Mouse (Mus musculus): ENCODE measurements around the gene Ppp1r9b. TPM values are rescaled to one million over a fixed set of nuclear protein-coding genes. Genes with fewer than 3 reads are reported as not detected.
A peak's percentile ranks its signal among the peaks of the same experiment; 100 is the strongest.

The Ppp1r9b gene
- total RNA-seq, 4 experiments from 2014 or later: 43.9 to 47.4 (median 45.6) TPM

DNA sequence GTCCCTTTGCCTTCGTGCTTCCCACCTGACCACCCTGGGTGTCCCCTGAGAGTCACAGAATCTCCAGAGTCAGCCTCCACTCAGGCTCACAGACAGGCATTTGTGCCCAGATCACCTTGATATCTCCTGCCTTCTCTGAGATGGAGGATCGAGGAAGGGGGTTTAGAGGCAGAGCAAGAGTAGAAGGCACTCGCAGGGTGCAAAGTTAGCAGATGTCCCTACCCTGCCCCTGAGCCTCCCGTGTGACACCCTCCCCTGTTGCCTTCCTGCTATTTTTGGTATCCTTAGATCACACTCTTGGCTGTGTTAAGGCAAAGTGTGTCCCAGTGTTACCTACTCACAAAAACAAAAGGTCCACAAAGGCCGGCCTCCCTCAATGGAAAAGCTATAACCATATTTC is 14.6 kb upstream of the Ppp1r9b start, which contains the start of gene Sgca:
Sgca (minus strand) TSS at position 129 of the 400 bp plus-strand sequence.
- peak; percentile 57 for DNase-seq (ENCODE audit: low spot score)

GRCm38 (mm10) chr11:94978178-94978915 is 12.5 kb upstream of the Ppp1r9b start:
- no peak for DNase-seq (ENCODE audit: low spot score)

DNA sequence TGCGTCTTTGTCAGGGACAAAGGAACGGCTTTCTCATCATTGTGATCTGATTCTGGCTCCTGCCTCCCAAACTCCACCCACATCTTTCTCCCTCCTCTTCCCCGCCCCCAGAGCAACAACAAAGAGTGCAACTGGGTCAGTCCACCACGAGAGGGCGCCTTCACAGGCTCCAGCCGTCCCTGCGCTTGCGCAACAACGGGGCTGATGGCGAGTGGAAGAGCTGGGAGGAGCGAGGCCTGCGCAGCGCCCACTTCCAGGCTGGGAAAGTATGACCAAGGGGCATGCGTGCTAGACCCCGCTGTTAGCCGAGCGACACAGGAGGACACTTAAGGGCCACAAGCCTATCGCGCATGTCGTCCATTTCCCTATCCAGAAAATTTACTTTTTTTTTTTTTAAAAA is 11.9 kb upstream of the Ppp1r9b start:
- peak; percentile 97 for DNase-seq (ENCODE audit: low spot score)

- no peak for DNase-seq (ENCODE audit: low spot score)
These were observed 11.2 kb upstream of the Ppp1r9b start for GRCm38 (mm10) chr11:94979462-94980179.

DNA sequence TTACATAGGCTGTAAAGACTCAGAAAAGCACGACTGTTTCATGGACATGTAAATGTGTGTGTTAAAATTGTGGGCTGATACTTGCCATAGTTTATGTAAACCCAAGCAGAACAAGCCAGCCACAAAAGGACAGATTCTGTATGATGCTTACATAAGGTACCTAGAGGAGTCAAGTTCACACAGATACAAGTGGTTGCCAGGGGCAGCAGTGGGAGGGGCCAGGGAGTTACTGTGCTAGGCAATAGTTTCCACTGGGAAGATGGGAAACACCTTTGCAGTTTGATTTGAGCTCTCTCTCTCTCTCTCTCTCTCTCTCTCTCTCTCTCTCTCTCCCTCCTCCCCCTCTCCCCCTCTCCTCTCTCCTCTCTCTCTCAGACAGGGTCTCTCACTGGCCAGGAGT is 5.7 kb upstream of the Ppp1r9b start:
- DNase-seq (ENCODE audit: low spot score): no peak

- DNase-seq (ENCODE audit: low spot score): no peak
These were observed 5.0 kb upstream of the Ppp1r9b start for GRCm38 (mm10) chr11:94985822-94986221.

DNA sequence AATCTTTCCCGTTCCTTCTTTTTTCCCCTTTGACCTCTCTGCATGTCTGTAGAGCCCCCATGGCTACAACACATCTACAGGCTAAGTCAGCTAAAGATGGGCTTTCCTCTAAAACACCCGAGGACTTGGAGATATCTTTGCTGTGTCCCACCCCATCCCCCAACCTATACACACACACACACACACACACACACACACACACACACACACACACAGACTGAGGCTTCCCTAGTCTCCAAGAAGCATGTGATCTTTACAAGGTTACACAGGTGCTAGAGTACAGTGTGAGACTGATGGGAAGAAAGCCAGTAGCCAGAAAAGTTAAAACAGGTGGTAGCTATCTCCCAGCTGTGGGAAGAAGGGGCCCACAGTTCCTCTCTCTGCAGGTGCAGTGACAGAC is 4.4 kb upstream of the Ppp1r9b start:
- no peak for DNase-seq (ENCODE audit: low spot score)

GRCm38 (mm10) chr11:94987341-94987740 is 3.5 kb upstream of the Ppp1r9b start:
- DNase-seq (ENCODE audit: low spot score): no peak

GRCm38 (mm10) chr11:94987851-94988250 is 3.0 kb upstream of the Ppp1r9b start:
- no peak for DNase-seq (ENCODE audit: low spot score)

DNA sequence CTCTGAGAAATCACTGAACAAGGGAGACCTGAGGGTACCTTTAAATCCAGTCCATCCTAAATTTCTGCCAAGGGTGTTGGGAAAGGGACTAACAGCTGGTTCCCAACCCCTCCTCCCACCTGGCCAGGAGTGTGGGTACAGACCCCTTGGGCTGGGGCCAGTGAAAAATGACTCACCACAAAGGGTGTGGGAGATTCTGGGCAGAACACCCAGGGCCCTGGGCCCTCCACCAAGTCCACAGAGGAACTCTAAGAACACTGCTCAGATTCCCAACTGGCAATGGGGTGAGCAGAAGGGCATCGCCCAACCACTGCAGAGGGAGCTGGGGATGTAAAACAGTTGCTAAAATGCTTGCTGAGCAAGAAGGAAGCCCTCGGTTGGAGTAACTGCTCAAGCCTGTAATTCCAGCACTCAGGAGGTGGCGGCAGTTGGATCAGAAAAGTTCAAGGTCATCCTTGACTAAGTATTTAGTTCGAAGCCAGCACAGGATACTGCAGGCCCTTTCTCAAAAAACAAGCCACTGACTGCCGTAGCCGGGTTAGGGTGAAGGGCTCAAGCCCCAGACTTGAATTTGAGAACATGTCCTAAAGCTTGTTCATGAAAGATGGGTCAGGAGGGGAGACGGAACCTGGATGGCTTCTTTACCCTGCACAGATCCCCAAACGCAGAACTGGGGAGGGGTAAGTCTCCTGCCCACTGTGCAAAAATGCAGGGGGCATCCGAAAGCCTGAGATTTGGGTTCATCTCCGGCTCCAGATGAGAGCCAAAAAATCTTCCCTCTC is 1.9 kb upstream of the Ppp1r9b start:
- no peak for DNase-seq (ENCODE audit: low spot score)

GRCm38 (mm10) chr11:94989562-94990017 is 1.2 kb upstream of the Ppp1r9b start:
- DNase-seq (ENCODE audit: low spot score): peak; percentile 91

DNA sequence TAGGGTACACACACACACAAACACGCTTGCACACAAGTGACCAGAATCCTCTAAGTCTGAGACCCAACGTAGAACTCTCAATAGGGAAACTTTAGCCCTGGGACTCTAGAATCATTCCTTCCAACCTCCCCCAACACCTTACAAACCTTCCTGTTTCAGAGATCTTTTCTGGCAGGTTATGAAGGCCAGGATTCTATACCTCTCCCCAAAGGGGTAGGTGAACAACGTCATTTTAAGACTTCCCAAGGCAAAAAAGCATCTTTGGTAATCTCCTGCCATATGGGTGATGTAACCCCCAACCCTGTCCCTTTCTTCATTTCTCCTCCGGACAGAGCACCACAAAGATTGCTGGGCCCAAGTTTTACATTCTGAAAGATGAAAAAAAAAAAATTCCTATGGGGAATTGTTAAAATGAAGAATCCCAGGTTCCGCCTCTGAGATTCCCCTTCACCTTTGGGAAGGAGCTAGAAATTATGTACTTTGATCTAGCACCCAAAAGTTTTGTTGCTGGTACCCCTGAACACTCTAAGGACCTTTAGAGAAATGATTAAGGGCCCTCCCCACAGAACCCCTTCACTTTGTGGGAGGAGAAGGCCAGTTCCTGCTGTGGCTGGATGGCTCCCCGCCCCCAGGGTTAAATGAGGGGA is 610 bp upstream of the Ppp1r9b start:
- no peak for DNase-seq (ENCODE audit: low spot score)

DNA sequence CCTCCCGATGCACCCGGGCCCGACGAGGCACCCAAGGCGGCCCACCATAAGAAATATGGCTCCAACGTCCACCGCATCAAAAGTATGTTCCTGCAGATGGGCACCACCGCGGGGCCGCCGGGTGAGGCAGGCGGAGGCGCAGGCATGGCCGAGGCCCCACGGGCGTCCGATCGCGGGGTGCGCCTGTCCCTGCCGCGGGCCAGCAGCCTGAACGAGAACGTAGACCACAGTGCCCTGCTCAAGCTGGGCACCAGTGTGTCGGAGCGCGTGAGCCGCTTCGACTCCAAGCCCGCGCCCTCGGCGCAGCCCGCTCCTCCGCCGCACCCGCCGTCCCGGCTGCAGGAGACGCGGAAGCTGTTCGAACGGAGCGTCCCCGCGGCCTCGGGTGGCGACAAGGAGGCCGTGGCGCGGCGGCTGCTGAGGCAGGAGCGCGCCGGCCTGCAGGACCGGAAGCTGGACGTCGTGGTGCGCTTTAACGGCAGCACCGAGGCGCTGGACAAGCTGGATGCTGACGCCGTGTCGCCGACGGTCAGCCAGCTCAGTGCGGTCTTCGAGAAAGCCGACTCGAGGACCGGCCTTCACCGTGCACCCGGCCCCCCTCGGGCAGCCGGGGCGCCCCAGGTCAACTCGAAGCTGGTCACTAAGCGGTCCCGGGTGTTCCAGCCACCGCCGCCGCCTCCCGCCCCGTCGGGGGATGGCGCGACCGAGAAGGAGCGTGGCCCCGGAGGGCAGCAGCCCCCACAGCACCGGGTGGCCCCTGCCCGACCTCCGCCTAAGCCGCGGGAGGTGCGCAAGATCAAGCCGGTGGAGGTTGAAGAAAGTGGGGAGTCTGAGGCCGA is 1.0 kb downstream of the Ppp1r9b start:
- DNase-seq (ENCODE audit: low spot score): no peak

GRCm38 (mm10) chr11:94992480-94992753 is 1.6 kb downstream of the Ppp1r9b start:
- no peak for DNase-seq (ENCODE audit: low spot score)

GRCm38 (mm10) chr11:94992754-94993606 is 2.1 kb downstream of the Ppp1r9b start:
- peak; percentile 67 for DNase-seq (ENCODE audit: low spot score)

- no peak for DNase-seq (ENCODE audit: low spot score)
These were observed 3.5 kb downstream of the Ppp1r9b start for GRCm38 (mm10) chr11:94994208-94994814.

GRCm38 (mm10) chr11:94994947-94995772 is 4.3 kb downstream of the Ppp1r9b start:
- DNase-seq (ENCODE audit: low spot score): no peak

GRCm38 (mm10) chr11:94996101-94996500 is 5.3 kb downstream of the Ppp1r9b start:
- no peak for DNase-seq (ENCODE audit: low spot score)

GRCm38 (mm10) chr11:94996984-94997383 is 6.1 kb downstream of the Ppp1r9b start:
- no peak for DNase-seq (ENCODE audit: low spot score)

Data from heart, adult 8-10 months (tissue).